Mouse (Mus musculus) adrenal gland, postnatal 4 days (tissue): Measurements from ENCODE around the gene Zfp37. TPM values are rescaled to one million over a fixed set of nuclear protein-coding genes. Genes with fewer than 3 reads are reported as not detected.
"Not testable (repeated sequence)": the region's sequence is repeated elsewhere in the genome, so short reads cannot be mapped to it uniquely, and the experiment has no call there.

ENCODE experiments used
- DNase-seq, 2 experiments: peaks; one replicate each; pipeline ENCODE4 v3.0.0; 2021 to 2022; ENCODE audit warnings: low spot score in 2 of 2, mixed read lengths in 2 of 2
- long read RNA-seq, 2 experiments: library from polyadenylated mRNA; stranded (forward); transcript quantifications; one replicate each; pipeline ENCODE4 v2.0.0; 2021
- total RNA-seq, 2 experiments: library from RNA; stranded (reverse); gene quantifications; 2 replicates each; pipeline ENCODE4 v1.2.3; 2021

Gene Zfp37
- total RNA-seq = 10 to 100 TPM; 11.3 to 12.3 TPM
- long read RNA-seq, experiment 1, partial matches to known transcripts = 0 of 1 reads
- long read RNA-seq, experiment 1, other reads (novel, unspliced or antisense) = 0 of 1 reads
- long read RNA-seq, experiment 2, transcript Zfp37-206 (4 exons, 2,017 nt) = major isoform, 6 of 13 reads
- long read RNA-seq, experiment 2, partial matches to known transcripts = 0 of 13 reads
- long read RNA-seq, experiment 2, other reads (novel, unspliced or antisense) = 2 of 13 reads

DNA sequence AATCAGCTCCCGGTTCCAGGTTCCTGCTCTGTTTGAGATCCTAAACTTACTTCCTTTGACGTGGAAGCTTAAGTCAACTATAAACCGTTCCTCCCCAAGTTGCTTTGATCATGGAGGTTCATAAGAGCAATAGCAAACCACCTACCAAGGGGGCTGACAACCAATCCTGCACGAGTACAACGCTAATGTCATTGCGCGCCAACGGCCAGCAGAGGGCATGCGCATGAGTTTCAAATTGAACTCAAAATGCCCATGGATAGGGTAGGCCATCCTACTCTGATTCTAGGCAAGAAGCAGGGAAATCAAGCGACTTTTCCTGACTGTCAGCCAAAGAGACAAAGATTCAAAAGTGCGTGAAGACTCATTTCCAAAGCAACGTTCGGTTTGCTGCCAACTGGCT is at the start of gene Zfp37:
Zfp37 (minus strand) TSS at position 279 of the 400 bp plus-strand sequence.
- DNase-seq = no peak

DNA sequence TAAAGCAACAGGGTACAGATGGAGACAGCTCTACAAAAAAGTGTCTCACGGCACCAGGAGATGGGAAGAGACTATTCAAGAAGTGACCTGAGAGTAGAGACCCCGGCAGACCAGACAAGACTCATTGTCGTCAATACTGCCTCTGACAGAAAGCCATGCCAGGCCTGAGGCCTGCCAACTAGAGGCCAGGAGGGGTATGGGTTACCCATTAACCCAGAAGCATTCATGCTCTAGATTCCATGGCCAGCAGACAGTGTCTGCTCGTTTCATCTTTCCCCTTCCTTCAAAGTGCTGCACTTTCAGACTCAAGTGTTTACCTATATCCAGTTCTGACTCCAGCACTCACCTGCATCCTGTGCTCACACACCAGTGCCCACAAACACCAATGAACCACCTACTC is 47.2 kb upstream of the Zfp37 start:
- DNase-seq = no peak

DNA sequence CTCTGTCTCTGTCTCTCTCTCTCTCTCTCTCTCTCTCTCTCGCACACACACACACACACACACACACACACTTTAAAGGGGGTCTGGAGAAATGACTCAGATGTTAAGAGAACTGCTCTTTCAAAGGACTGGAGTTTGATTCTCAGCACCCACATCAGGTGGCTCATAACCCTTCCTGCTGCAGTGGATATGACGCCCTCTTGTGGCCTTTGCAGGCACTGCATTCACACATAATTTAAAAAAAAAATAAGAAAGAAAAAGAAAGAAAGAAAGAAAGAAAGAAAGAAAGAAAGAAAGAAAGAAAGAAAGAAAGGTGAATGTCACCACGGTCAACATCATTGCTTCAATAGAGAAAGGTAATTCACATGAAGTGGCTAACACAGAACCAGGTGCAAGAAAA is 46.4 kb upstream of the Zfp37 start:
- DNase-seq = no peak

DNA sequence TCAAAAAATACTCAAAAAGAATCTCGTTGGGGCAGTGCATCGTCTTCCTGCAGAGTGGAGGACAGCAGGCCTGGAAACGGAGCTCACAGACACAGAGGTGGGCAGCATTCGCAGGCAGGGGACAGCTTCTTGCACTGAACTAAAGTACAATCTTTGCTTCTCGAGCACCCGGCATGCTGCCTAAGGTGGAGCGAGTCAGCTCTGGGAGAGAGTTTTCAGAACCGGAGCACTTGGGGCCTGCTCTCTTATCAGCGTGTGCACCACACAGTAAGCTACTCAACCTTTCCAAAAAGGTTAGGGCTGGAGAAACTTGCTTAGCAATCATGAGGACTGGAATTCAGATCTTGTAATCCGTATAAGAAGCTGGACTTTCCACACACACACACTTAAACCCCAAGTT is 45.8 kb upstream of the Zfp37 start:
- no peak for DNase-seq

DNA sequence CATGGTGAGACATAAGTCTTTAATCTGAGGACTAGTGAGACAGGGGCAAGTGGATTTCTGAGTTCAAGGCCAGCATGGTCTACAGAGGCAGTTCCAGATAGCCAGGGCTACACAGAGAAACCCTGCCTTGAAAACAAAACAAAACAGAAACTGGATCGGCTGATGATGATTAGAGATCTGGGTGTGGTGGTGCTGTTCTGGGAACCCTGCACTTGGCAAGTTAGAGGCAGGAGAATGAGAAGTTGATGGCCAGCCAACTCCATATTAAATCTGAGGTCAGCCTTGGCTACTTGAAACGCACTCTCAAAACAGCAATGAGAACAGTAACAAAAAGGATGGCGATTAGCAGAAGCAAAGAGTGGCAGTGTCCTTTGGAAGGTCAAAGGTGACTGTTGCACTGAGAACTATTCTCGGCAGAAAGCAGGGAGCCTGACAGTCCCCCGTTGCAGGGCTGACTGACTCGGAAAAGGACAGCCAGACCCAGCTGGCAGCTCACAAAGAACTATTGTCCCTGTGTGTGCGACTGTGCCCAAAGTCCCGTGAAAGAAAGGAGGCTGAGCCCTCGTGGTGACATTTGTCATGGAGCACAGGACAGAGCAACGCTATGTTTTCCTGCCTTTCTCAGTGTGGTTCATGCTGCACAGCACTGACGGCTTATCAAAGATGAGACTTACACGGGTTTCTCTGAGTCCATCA is 44.1 kb upstream of the Zfp37 start:
- DNase-seq = no peak

DNA sequence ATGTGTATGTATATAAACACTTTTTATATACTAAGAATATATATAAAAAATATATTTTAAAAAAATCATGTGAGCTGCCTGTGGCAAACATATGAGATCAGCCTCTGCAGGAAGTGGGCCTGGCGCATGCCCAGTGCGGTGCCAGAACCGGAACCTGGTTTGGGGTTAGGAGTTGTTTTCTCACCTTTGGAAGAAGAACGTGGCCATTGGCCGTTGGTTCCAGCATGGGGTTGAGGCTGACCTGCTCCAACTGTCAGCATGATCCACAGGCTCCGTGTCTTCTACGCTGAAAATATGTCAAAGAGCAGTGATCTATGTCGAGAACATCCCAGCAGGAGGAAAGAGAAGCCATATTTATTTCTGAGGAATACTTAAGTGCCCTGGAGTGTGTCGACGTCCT is 43.1 kb upstream of the Zfp37 start:
- no peak for DNase-seq

DNA sequence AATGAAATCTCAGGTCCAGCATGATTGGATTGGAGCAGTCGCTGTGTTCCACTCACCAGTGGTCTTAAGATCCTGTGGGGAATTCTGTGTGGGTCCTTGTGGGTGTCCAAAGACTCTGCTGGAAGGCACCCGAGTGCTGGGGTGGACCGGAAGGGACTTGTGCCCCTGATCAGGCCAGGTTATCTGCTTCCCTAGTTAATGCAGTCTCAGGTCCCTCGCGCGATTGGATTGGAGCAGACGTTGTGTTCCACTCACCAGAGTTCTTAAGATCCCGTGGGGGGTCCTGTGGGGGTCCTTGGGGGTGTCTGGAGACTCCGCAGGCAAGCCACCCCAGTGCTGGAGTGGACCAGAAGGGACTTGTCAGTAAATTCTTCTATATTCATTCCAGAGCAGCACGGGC is 41.8 kb upstream of the Zfp37 start:
- DNase-seq = no peak

DNA sequence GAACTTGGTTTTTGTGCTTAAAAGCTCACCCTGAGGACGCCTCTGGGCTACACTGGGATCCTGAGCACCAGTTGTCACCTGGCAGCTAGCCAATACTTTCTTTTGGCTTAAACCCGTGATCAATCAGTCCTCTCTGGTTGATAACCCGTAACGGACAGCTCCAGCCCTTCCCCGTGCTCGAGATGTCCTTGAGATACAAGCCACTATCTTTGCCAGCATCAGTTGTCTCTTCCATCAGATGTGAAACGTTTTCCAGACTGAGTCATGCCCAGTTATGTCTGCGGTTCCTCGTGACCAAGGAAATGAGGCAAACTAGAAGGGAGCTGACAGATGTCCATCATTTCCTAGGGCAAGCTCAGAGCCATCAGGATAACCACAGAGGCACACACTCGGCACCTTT is 36.3 kb upstream of the Zfp37 start:
- DNase-seq = peak in 1 of 2 experiments; percentile 1

DNA sequence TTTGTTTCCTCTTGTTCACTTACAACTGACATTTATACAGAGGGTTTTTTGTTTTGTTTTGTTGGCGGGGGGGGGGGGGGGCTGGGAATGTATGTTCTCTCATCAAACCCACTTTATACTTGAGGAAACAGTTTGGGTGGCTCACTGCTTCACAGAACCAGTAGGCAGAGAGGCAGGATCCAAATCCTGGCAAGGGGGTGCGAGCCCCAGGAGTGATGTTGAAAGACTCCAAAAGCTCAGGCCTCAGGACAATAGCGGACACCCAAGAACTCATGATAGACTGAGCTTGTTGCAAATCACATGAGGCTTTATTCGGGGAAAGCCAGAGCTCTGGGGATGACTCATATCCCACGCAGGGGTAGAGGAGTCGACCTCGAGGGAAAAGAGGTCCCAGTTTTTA is 35.2 kb upstream of the Zfp37 start:
- not testable (repeated sequence) for DNase-seq

DNA sequence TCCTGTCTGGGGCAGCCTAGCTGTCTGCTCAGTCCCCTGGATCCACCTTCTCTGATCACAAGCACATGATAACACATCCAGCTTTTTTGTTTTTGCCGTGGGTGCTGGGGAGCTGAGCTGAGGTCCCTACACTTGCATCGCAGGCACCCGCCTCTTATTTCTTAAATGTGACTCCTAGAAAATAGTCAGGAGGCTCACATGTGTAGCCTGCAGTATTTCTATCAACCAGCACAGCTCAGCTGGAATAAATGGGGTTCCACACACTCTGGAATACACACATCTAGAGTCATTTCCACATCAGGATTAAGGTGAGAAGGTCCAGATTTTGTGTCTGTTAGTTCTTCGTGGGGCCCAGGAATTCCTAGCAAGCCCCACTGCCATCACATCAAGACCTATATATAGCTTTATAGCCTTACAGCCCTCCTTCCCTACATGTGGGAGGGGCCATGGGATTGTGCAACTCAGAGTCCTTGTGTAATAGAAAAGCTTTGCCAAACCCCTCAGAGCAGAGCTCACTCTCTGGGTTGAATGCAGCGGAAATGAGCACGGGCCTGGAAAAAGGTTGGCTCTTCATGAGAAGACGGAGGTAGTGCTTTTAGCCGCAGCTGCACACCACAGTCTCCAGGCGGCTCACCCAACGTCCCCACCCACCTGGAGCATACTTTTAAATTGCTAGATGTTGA is 34.4 kb upstream of the Zfp37 start:
- DNase-seq = no peak

DNA sequence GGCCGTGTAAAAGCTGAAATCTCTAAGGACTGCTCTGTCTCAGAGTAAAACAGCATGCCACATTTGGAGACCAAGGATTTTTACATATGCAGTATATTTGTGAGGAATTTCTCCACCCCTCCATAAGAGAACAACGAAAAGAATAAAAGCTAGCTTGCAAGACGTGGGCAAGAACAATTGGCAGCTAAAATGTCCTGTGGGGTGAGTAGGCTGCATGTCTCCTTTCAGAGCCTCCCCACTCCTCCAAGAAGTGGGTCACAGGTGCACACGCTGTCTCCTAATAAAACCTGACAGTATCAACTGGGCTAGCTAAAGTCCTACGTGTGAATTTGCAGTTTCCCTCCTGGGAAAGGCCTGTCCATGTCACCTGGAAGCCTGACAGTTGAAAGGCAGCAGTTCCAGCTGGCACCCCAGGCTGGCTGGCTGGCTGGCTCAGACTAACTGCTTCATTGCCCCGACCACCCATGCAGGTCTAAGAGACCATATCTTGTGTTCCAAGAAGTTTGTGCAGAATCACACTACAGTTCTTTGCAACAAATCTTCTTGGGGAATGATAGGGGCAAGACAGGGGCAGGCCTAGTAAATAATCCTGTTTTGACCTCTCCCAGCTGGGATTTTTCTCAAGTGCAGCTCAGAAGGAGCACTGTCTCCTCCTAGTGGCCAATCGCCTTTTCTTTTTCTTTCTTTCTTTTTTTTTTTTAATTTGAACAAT is 32.4 kb upstream of the Zfp37 start:
- no peak for DNase-seq

DNA sequence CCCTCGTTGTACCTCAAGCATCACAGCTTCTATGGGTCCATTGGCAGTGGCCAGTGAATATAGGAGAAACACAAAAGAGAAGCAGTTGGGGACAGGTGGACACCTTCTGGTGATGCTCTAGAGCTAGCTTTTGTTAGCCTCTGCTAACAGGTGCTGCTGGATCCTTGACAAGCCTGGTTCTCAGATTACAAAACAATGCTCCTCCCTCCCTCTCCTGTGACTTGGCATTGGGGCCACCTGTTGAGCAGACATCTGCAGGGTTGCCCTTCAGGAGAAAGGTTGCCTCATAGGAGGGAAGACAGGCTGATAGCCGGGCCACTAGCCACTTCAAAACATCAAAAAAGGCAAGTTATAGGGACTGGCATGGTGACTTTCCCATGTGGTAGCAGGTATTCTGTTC is 31.4 kb upstream of the Zfp37 start, which contains the start of gene Slc31a2:
Slc31a2 (plus strand) TSS at position 287 of the 400 bp plus-strand sequence.
- DNase-seq = no peak

DNA sequence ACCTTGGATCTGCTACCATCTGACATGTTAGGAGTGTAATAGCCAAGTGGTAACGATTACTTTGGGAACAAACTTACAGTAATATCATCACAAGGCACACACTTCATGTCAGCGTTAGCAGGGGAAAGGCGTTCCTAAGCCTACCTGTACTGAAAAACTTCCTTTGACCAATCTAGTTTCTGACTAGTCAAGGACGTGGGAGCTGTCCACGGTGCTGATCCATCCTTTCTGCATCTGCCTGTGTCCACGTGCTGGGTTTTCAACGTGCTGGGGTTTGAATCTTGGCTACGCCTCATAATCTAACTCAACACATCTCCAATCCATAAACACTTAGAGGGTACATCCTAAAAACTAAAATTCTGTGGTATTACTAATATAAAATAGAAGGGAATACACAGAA is 26.1 kb upstream of the Zfp37 start:
- DNase-seq = no peak

DNA sequence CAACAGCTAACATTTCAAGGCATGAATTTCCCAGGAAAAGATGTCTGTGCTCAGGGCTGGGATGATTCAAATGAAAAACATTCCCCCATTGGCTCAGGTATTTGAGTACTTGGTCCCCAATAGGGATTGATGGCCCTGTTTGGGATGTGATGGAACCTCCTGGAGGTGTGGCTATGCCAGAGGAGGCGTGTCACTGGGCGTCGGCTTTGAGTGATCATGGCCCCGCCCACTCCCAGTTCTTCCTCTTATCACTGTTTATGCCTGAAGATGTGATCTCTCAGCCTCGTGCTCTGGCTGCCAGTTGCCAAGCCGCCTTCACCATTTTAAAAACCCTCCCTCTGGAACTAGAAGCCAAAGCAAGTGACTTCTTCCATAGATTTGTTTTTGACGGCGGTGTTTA is 23.7 kb upstream of the Zfp37 start:
- no peak for DNase-seq

DNA sequence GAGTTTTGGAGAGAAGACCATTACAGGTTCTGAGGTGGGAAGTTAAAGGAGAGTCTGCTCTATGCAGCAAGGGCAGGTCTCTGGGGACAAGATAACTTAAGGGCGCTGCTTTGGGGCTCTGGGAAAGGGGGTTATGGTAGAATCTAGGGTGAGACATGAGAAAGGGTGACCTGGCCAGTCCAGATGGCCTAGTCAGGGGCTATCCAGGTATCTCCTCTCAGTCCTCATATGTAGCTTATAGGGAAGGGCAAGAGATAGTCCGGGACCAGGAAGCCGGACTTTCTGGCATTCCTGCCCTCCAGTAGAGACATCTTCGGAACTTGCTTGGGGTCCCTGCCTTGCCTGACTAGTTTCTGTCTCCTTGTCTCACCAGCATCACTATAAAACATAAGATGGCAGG is 20.9 kb upstream of the Zfp37 start:
- DNase-seq = no peak

DNA sequence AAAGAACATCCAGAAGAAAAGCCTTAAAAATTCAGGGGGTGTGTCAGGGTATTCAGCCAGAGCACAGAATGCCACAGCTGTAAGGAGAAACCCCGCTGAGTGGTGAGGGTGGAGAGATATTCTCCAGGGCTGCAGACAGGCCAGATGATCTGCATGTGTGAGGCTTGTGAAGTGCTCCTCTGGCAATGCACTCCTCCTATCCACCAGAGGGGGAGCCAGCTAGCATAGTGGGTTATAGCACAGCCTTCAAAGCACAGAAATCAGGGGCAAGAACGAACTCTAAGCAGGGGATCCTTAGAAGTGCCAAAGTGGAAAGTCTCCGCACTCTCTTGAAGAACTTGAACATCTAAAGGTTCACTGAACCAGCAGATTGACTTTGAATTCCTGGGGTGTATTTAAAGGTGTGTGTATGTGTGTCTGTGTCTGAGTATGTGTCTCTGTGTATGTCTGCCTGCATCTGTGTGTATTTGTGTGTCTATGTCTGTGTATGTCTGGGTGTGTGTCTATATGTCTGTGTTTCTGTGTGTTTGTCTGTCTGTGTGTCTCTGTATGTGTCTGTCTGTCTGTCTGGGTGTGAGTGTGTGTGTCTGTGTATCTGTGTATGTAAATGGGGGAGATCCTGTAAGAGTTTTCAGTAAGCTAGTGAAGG is 20.2 kb upstream of the Zfp37 start:
- no peak for DNase-seq

DNA sequence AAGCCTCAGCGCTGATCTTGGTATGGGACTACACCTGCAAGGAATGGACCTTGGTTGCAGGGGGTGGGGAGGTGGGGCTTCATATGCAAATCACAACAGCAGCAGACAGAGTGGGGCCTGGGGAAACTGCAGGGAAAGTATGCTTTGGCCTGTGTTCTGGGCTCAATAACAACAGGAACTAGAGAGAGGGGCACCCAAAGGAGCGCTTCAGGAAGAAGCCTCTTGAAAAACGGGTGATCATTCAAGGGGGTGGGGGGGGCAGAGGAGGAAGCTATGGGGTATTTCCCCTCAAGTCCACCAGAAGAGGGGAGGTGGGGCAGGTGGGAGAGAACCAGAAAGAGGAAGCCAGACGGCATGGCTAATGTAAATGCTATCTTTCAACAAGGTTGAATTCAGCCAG is 17.5 kb upstream of the Zfp37 start:
- DNase-seq = no peak

DNA sequence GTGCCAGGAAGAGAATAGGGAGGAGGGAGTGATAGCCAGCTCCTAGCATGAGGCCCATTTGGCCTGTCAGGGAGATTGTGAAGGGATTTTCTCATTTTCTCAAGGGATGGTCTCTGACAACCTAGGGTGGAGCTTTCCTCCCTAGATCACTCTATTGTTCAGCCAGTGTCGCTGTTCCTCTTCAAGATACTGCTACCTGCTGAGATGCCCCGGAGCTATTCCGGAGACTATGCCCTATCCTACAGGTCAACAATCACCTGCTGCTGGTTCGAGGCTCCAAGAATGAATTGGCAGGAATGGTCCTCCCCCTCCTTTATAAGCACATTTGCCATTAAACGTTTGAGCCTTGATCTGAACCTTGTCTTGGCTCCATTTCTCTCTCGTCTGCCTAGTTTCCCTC is 9.7 kb upstream of the Zfp37 start:
- no peak for DNase-seq

DNA sequence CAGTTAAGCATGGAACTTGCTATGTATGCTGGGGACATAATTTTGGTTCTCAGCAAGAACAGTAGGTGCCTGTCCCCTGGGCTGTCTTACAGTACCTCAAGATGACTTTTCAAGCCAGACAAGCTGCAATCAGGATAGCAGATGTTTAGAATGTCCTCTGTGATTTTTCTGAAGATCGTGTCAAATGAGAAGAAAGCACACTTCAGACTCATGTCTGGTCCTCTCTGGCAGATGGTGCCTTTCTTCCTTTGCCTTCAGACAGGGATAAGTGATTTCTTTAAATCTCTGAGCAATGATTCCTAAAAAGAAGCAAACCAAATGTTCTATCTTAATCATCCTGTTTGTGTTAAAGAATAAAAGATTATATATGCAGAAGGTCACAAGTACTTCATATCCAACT is 694 bp downstream of the Zfp37 start:
- DNase-seq = no peak

DNA sequence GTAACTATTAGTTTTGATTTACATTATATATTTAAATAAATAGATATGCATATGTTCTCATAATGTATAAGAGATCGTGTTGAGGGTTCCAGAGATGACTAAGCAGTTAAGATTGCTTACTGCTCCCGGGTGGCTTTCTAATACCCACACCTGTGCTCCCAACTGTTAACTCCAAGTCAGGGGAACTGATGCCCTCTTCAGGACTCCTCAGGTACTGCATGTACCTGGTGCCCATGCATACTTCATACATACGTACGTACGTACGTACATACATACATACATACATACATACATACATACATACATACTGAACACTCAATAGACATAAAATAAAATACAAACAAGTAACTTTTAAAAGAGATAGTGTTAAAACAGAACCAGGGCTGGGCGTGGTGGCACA is 1.4 kb downstream of the Zfp37 start:
- DNase-seq = no peak

DNA sequence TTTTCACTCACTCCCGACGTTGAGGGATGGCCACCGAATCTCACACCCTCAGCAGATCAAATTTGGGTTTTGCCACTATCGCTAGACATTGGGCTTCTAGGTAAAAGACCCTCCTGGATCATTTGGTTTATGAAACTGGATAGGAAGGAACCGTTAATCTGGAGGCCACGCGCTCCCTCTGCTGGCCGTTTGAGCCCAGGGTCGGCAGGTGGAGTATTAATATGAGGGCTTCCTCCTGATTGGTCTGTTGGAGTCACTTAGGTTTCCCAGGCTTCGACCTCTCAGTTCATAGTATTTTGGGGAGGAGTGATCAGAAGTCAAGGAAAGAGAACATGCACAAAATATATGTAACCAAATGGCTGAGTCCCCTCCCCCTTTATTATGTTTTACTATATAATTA is 2.5 kb downstream of the Zfp37 start:
- no peak for DNase-seq
